Comparison of ENCODE assay signal across 23 mouse cellular contexts in the genomic region with DNA sequence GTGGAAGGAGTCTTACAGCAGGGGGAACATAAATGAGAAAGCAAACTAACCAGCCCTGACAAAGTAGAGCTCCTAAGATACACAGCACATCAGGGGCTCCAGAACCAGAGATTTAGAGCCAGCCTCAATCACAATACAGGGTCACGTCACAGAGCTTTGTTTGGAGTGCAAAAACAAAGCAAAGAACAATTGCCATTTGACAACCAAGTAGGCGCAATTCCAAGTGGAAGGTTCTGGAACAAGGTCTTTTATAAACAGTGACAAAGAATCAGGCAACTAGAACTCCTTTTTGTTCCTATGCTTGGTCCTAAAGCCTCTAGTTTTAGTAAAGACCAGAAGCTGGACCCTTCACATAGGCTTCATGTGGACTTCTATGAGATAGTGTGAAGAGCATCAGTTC.
A peak's percentile ranks its signal among the peaks of the same experiment; 100 is the strongest.
DNase-seq lines count a peak whose midpoint lies in the region; TF ChIP-seq lines count a peak whose summit lies in the region.
"Had no signal": no experiment of that assay in that cellular context is flagged by ENCODE, and none has a peak within 500 bp of the region (broad histone marks: within the 10 kb centered on the region; RNA-seq: fewer than 3 reads in every experiment).

No protein-coding gene starts in this region.

- intact Hi-C loops in left cerebral cortex, adult 2 months (cut with DNase I), result no loop called here
- intact Hi-C loops in left cerebral cortex, postnatal 14 days (cut with DNase I), result no loop called here

- no peak for DNase-seq in layer of hippocampus, adult 2 months (ENCODE audit: low spot score in 2 of 2)
- no peak for DNase-seq in layer of hippocampus, postnatal 25 days (ENCODE audit: extremely low spot score in 1 of 2, low spot score in 1 of 2)
- DNase-seq in left cerebral cortex, adult 2 months (ENCODE audit: extremely low spot score in 1 of 2, low spot score in 2 of 2), result no peak
- no peak for DNase-seq in left cerebral cortex, postnatal 14 days (ENCODE audit: low spot score in 2 of 2)
- DNase-seq in brain, adult 2 months (ENCODE audit: low read depth, low spot score), result peak; percentile 91
- DNase-seq in spleen, adult 18-20 months, result no peak
- DNase-seq: adrenal gland, adult 8-10 months; adrenal gland, postnatal 25 days; cerebellum, adult 18-20 months; cerebellum, adult 9-10 months; cerebellum, postnatal 14 days; forebrain, postnatal 0 days; gastrocnemius, postnatal 10 days; gastrocnemius, postnatal 36 days; heart, adult 2 months; heart, postnatal 14 days; heart, postnatal 4 days had no signal

- peak overlapping the region; percentile 80 for H3K27ac ChIP-seq in layer of hippocampus, adult 2 months
- peak overlapping the region; percentile 66; the same call in 1 of the 2 replicates for H3K27ac ChIP-seq in left cerebral cortex, adult 2 months
- H3K27ac ChIP-seq: embryonic facial prominence, embryonic 12.5 days; embryonic facial prominence, embryonic 15.5 days; heart, adult 2 months; heart, embryonic 10.5 days; heart, embryonic 13.5 days; hindbrain, embryonic 14.5 days; hindbrain, postnatal 0 days had no signal

- no peak overlapping the region for H3K4me3 ChIP-seq in layer of hippocampus, adult 2 months
- H3K4me3 ChIP-seq in left cerebral cortex, adult 2 months, result no peak overlapping the region
- H3K4me3 ChIP-seq: embryonic facial prominence, embryonic 12.5 days; embryonic facial prominence, embryonic 15.5 days; heart, adult 2 months; heart, embryonic 10.5 days; heart, embryonic 13.5 days had no signal

- no peak for TF ChIP-seq CTCF in layer of hippocampus, adult 2 months (conservative IDR thresholded peaks at IDR 0.05)
- no peak for TF ChIP-seq CTCF in left cerebral cortex, adult 2 months (IDR thresholded peaks at IDR 0.05)
